Mouse (Mus musculus) thymus, postnatal 36 days (tissue): ENCODE measurements around the gene Tmem115.
A peak's percentile ranks its signal among the peaks of the same experiment; 100 is the strongest.

Experiments
- DNase-seq, 2 experiments: peaks; one replicate each; pipeline ENCODE4 v3.0.0; 2022; ENCODE audit warnings: mixed read lengths in 2 of 2

Tmem115 gene

DNA sequence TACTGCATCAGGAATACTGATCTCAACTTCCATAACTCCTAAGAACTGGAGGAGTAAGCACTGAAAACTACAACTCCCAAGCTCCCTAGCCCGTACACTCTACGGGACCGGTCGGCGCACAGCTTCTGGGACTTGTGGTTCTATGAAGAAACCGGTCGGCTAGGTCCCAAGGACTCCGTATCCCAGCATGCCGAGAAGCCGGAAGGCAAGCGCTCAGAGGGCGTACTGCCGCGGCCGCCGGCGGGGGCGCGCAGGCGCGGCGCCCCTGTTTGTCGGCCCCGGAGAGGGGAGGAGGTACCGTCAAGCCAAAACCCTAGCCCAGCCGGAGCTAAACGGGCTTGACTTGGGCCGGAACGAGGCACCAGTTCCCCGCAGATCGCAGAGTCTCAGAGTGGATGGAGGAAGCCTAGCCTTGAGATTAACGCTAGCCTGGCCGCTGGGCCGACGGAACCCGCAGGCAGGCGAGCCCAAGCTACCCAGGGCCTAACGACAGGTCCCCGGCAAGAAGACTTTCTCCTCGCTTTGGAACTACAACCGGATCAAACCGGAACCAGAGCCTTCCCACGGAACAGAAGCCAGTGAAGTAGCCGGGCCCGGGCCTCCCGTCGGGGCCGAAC is at the start of gene Tmem115:
Tmem115 (plus strand) TSS at position 155 of the 617 bp plus-strand sequence.
- DNase-seq, result peak; percentile 86 to 93

GRCm38 (mm10) chr9:107484302-107484701 is 49.4 kb upstream of the Tmem115 start:
- DNase-seq, result no peak

DNA sequence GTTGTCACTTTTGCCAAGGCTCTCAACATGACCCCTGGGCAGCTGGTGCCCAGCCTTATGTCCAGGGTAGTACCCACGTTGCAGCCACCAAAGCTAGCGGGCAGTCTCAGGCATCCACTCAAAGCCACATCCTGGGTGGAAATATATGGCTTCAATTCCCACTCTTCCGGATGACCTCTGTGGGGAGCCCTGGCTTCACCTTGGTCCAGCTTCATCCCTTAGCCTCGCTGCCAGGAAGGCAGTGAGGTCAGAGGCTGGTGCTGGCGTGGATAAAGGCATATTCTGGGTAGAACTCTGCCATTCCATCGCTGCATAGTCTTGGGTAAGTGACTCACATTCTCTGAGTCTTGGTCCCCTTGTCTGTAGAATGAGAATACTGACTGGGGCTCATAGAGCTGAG is 49.0 kb upstream of the Tmem115 start:
- no peak for DNase-seq

DNA sequence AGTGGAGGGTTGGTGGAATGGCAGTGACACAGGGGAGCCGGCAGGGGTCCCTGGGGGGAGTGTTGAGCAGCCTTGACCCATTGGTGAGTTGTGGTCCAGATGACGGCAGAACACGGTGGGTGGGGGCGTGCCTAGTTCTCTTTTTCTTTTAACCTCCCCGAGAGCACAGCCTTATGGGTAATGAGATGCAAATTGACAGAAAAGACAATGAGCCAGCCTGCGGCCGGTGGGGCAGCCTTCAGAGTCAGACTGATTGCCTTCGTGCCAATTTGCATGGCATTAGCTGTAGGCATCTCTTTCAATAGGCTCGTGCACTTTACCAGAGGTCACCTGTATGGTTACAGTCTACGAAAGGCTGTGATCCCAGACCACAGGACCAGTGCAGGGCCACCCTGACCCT is 47.7 kb upstream of the Tmem115 start:
- no peak for DNase-seq

- DNase-seq, result no peak
Observed at GRCm38 (mm10) chr9:107486507-107487225, 47.1 kb upstream of the Tmem115 start.

DNA sequence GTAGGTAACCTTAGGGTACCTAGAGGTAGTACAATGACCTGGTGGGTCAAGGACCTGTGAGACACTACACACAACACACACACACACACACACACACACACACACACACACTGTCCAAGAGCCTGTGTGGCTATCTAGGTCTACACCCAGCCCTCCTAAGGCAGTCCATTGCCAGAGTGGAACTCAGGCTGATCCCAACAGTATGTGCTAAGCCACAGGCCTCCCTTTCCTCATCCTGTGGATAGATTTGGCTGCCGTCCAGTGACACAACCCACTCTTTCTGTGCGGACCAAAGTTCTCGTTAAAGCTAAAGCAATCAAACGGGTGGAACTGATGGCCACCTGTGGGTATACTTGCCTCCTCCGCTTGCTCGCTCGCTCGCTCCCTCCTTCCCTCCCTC is 43.6 kb upstream of the Tmem115 start:
- DNase-seq, result no peak

DNA sequence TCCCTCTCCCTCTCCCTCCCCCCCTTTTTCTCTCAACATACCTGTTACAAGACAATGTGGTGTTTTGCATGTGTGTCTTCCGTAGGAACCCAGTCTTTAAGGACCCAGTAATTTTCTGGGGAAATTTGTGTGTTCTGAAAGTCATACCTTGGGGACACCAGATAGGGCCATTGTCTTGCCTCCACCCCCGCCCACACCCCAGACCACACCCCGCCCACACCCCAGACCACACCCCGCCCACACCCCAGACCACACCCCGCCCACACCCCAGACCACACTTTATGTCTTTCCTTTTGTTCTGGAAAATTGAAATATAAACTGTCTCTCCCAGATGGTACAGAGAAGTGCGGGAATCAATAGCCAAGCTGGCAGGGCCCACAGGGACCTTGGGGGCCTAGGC is 43.1 kb upstream of the Tmem115 start:
- DNase-seq, result no peak

DNA sequence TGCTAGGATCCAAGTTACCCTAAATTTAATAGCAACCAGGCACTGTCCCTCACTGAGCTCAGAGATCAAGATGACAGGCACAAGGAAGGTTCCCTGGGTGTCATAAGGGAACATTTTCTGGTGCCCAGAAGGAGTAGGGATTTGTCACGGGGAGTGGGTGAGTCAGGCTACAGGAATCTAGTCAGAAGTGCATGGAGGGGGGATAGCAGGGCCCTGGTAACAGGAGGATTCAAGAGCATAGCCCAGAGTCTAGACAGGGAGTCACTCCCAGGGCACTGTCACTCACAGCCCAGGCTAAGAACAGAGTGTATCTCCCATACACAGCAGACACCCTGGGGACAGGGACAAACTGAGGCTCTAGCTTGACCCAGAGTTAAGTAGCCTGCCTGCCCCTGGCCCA is 40.2 kb upstream of the Tmem115 start:
- DNase-seq, result no peak

GRCm38 (mm10) chr9:107494238-107494637 is 39.5 kb upstream of the Tmem115 start:
- DNase-seq, result no peak

DNA sequence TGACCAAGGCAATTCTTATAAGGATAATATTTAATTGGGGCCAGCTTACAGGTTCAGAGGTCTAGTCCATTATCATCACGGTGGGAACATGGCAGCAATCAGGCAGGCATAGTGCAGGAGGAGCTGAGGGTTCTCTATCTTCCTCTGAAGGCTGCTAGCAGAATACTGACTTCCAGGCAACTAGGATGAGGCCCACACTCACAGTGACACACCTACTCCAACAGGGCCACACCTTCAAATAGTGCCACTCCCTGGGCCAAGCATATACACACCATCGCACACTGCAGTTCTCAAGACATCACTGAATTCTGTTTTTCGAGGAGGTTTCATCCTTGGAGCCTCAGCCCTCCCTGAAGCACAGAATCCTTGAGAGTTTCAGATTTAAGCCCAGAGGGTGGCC is 37.4 kb upstream of the Tmem115 start:
- no peak for DNase-seq

DNA sequence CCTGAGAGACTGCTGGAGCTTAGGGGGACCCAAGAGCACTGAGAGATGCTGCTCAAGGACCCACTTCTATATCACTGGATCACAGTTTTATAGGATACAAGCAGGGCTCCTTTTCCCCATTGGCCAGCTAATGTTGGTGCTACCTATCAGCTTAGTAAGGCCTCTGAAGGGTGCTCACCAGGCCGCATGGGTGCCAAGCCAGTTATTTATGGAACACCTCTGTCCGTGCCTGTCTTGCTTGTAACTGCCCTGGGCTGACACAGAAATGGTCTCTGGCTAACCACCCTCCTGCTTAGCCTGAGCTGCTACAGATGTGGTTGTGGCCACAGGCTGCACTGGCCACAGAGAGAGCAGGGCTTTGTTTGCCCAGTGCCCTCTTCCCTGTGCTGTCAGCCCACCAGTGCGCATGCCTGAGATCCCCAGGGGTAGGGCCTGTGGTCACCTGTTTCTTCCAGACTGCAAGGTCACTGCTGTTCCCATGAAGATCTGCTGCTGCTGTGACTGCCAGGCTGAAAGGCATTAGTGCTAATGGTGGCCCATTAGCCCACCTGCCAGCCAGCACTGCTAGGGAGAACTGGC is 32.9 kb upstream of the Tmem115 start:
- no peak for DNase-seq

DNA sequence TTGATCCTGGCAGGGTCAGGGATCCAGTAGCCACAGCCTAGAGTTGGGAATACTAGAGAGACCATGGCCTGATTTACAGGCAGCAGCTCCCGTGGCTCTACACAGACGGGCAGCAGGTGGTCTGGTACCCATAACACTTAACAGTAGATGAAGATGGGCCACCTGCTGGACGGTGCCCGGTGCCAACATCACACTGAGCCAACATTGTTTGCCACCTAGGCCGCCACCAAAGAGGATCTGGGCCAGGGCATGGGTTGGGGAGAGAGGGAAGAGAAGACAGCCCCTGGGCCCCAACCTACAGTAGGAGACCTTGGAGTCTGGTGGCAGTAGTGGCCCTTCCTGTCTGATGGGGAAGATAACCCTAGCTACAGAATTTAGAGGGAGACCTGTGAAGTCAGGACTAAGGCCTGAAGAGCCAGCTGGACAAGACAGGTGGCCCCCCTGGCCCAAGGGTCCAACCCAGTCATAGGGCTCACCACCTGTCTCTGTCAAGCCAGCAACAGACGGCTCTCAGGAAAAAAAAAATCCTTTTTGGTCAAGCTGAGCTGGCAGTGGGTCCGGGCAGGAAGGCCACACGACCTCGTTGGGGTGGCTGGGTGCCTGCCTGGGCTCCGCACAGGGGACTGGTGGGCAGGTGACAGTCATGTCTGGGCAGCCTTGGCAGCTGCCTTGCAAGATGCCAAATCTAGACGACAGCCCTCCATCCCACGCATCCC is 31.5 kb upstream of the Tmem115 start:
- no peak for DNase-seq

- no peak for DNase-seq
Observed at GRCm38 (mm10) chr9:107504662-107505537, 28.8 kb upstream of the Tmem115 start.

DNA sequence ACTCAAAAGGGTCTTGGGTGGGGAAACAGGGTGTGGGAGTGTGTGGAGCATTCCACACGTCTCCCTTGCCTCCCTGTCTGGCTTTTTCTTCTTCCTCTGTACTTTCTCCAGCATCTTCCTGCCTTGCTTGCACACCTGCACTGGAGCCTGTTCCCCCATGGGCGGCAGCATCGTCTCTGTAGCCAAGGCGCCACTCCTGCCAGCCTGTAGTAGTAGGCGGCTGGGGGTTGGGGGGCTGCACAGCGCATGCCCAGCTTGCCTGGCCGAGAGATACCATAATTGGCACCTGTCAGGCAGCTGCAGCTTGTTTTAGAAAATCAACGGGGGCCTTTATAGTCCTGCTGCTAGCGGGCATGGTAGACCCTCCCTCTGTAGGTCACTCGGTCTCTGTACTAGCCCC is 25.5 kb upstream of the Tmem115 start:
- peak in 1 of 2 experiments; percentile 33 for DNase-seq

GRCm38 (mm10) chr9:107510384-107511100 is 23.2 kb upstream of the Tmem115 start:
- DNase-seq, result no peak

GRCm38 (mm10) chr9:107511436-107511835 is 22.3 kb upstream of the Tmem115 start:
- no peak for DNase-seq

DNA sequence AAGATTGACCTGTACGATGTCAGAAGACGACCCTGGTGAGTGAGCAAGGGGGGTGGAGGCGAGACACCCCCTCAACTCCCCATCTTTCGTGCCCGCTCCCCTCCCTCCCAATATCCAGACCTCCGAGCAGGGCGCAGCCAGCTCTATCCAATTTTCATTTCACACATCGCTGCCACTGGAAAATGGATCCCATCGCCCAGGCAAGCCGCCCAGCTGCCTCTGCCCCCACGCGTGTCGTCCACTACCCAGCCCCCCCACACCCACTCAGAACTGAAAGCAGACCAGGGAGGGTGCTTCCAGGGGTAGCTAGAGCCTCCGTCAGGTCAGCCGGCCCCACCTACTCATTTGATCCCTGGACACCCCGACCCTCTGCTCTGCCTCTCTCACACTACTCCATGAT is 21.4 kb upstream of the Tmem115 start:
- DNase-seq, result no peak

- DNase-seq, result peak; percentile 77 to 81
Observed at GRCm38 (mm10) chr9:107514303-107514955, 19.3 kb upstream of the Tmem115 start.

DNA sequence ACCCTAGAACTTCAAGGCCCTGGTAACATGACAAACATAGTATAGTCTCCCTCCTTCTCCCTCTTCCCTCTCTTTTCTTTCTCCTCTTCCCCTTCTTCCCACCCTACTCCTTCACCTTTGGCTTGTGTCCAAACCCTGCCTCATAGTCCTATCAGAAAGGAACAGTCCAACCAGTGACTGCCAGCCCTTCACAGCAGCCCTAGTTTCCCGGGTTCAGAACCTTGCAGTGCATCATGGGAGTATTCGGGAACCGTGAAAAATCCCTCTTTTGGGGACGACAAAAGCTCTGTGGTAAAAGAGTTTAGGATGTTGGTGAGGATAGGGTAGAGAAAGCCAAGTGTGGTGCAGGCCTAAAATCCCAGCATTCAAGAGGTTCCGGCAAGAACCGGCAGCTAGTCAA is 13.4 kb upstream of the Tmem115 start:
- DNase-seq, result no peak

- DNase-seq, result peak; percentile 61 to 75
Observed at GRCm38 (mm10) chr9:107521190-107521589, 12.6 kb upstream of the Tmem115 start.

DNA sequence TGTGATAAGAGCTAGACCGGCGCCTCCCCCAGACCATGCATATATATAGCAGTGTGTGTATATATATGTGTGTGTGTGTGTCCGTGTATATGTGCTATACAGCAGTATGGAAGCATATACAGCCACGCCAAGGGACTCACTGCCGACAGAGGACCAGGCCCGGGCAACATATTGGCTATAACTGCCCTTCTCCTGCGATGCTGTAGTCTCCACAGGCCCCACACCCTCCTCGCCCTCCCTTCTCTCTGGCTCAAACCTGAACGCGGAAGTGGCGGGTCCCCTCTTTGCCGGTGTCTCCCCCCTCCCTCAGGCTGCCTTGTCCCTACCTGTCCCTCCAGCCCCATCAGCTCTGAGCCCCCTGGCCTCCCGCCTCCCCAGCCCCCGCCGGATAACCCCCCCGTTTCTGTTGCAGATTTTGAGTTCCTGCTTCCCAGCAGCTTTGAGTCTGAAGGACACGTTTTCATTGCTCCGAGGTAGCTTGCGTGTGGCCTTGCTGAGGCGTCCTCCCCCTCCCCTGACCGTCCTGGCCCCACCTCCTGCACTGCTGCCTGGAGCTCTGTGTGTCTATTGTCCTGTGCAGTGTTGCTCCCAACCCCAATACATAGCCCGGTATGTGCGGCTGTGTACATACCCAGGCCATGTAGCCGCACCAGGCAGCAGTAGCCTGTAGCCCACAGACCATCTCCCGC is 11.9 kb upstream of the Tmem115 start:
- DNase-seq, result peak; percentile 63 to 67
